Mouse (Mus musculus) right cerebral cortex, postnatal 14 days (tissue): ENCODE results near the gene Pex14.
A peak's percentile ranks its signal among the peaks of the same experiment; 100 is the strongest.

Experiments used
- DNase-seq: peaks from one replicate; pipeline ENCODE4 v3.0.0; 2022

The Pex14 gene

DNA sequence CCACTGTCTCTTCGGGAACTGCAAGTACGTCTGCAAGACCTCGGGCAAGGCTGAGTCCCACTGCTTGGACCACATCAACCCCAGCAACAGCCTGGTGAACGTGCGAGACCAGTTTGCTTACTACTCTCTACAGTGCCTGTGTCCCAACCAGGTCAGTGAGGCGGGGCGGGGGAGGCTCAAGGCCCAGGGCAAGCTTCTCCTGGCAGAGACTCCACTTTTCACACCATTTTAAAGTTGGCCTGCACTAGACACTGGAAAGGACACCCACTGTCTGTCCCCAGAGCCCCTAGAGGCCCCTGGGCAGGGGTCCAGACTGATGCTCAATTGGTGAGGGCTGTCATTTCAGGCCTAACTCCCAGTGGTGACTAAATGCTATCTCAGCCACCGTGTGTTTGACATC lies 153.6 kb downstream of the Pex14 start:
- no peak for DNase-seq

DNA sequence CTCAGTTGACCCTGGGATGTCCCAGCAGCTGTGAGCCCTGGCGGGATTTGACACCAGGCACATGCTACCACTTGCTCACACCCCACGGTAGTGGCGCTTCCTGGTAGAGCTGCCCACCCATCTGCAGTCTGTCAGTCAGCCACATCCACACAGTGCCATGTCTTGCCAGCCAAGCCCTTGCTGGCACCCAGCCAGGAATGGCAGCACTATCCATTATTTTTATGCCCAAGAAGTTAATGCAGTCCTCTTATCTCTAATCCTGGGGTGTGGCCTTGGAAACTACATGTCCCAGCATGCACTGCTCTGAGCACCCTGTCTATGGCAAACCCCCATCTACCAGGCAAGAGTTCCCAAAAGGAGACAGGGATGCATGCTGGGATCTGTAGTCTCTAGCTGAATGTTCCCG lies 154.2 kb downstream of the Pex14 start:
- peak; percentile 47 for DNase-seq

DNA sequence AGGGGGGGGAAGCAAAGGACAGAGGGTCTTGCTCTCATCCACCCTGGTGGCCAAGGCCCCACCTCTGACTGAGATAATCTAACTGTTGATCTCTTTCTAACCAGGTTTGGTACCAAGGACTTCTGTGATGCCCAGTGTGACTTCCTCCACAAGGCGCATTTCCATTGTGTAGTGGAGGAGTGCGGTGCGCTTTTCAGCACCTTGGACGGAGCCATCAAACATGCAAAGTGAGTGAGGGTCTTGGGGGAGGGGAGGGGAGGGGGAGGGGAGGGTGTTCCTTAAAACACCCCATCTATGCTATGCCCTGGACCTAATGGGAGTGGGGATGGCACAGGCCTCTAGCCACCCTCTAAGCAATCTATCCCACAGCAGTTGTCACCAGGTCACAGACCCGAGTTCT lies 156.6 kb downstream of the Pex14 start:
- DNase-seq: no peak

DNA sequence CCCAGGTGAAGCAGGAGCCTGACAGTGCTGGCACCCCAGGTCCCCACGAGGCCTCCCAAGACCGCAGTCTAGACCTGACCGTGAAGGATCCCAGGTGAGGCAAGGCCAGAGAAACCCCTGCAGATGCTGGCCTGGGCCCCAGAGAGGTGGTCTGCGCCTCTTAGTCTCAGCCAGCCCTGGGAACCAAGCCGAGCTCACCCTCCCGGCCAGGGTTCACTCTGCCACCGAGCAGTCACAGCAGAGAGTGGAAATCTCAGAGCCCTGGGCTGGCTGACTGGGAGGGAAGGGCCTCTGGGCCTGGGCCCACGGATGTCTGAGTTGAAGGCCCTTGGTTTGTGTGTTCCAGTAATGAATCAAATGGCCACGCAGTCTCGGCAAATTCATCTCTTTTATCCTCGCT lies 158.4 kb downstream of the Pex14 start:
- no peak for DNase-seq

DNA sequence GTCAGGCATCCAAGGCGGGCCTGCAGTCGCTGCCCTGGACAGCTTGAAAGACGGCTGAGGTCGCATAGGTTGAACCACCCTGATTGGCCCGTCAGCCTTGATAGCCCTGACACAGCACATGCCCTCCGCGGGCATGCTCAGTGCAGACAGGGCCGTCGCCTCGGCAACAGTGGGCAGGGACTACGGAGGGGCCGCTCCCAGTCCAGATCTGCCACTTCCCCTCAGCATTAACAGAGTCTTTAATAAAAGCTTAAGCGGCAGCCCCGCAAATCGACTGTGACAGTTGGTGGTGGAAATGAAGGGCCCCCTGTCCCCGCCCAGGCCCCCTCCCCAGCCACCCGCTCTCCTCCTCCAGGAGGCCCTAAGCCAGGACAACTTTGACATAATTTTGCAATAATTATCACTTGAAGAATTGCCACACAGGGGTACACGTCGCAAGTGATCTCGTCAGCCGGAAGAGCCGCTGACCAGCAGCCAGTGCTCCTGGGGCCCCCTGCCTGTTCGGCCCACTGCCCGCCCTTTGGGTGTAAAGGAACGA lies 158.9 kb downstream of the Pex14 start:
- peak; percentile 56 for DNase-seq

DNA sequence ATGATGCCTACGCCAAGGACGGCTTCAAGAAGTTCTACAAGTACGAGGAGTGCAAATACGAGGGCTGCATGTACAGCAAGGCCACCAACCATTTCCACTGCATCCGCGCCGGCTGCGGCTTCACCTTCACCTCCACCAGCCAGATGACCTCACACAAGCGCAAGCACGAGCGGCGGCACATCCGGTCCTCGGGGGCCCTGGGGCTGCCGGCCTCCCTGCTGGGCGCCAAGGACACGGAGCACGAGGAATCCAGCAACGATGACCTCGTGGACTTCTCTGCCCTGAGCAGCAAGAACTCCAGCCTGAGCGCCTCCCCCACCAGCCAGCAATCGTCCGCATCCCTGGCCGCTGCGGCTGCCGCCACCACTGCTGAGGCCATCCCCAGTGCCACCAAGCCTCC lies 161.1 kb downstream of the Pex14 start:
- DNase-seq: no peak

DNA sequence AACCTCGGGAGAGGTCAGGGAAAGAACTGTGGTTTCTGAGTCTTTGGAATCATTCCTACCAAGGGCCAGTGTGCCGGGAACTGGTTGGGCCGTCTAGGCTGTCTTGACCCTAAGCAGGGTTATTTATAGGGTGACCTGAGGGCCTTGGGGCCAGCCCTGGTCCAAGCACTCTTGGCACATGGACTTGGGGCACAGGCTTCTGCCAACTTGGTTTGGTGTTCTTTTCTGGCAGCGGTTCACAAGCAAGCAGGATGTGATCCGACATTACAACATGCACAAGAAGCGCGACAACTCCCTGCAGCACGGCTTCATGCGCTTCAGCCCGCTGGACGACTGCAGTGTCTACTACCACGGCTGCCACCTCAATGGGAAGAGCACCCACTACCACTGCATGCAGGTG lies 162.9 kb downstream of the Pex14 start:
- no peak for DNase-seq

DNA sequence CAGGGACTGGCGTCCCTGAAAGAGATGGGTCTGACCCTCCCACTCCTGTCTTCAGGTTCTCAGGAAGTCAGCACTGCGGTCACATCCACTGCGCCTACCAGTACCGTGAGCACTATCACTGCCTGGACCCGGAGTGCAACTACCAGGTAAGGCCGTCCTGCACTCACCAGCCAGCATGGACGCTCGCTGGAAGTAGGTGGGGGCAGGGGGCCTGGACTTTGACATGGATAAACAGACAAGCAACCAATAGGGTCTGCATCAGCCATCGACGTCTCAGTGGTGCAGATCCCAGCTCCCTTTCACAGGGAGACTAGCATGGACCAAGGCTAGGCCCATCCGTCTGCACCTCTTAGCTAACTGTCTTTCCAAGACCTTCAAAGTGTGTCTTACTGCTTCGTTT lies 163.6 kb downstream of the Pex14 start:
- DNase-seq: no peak

DNA sequence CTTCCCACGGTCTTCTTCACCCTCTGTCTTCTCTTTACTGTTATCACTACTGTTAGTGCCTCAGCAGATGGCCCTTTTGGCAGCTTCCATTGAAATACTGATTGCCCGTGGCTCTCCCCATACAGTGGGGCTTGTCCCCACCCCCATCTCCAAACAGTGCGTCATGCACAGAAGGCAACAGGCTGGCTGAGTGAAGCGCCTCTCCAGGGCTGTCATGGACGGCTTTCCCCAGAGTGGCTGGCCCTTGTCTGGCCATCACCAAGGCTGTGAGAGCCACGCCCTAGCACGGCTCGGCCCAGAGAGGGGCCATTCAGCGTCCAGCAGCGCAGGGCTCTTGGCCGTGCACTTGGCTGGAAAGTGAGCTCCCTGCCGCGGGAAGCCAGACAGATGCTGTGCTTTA lies 164.5 kb downstream of the Pex14 start:
- DNase-seq: no peak

DNA sequence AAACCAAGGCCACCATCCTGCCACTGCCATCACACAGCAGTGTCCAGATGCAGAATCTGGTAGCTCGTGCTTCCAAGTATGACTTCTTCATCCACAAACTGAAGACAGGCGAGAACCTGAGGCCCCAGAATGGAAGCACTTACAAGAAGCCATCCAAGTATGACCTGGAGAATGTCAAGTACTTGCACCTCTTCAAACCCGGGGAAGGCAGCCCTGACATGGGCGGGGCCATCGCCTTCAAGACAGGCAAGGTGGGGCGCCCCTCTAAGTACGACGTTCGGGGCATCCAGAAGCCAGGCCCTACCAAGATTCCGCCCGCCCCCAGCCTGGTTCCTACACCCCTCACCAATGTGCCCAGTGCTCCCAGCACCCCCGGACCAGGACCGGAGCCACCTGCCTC lies 166.6 kb downstream of the Pex14 start:
- DNase-seq: no peak

DNA sequence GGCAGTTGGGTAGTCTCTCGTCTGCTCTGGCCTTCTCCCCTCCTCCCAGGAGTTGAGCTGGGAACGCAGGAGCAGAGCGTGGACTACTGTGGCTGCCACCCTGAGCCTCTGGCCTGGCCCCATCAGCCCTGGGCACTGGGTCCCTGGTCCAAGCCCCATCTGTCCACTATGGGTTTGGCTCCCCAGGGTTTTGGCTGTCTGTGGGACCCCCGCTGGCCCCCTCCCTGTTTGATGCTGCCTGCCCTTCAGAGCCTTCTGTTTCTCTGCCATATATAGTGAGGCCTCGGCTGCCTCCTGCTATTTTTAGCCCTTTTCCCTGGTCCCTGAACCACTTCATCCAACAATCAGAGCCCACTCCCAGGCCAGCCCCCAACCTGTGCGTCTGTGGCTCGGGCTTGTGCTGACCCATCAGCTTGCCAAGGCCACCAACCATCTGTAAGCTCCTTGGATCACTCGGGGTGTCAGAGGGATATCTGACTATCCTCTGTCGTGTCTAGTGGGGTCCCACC lies 168.9 kb downstream of the Pex14 start:
- DNase-seq: no peak

DNA sequence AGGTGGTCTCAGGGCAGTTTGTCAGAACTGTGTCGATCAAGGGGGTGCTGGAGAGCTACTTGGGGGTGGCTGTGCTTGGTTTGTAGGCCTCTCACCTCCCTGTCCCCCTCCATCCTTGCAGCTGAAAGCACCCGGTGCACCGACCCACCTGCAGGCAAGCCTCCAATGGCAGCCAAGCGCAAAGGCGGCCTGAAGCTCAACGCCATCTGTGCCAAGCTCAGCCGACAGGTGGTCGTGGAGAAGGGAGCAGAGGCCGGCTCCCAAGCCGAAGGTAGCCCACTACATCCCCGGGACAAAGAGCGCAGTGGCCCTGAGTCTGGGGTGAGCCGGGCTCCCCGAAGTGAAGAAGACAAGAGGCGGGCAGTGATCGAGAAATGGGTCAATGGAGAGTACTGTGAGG lies 170.8 kb downstream of the Pex14 start:
- no peak for DNase-seq

DNA sequence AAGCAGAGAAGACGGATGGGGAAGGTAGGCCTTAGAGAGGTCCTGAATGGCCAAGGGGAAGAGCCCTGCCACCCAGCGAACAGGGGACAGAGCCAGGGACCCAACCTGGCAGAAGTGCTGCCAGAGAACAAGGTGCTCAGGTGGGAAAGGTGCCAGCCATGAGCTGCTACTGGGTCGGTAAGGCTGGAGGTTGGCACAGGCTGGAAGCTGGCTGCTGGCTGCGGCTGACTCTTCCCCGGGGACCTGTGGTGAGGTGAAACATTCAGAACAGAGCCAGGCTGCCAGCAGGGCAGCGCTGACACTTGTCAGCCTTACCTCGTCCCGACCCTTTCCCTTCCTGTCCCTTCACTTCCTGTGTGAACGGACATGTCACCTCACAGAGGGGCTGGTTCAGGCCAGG lies 171.4 kb downstream of the Pex14 start:
- DNase-seq: no peak

DNA sequence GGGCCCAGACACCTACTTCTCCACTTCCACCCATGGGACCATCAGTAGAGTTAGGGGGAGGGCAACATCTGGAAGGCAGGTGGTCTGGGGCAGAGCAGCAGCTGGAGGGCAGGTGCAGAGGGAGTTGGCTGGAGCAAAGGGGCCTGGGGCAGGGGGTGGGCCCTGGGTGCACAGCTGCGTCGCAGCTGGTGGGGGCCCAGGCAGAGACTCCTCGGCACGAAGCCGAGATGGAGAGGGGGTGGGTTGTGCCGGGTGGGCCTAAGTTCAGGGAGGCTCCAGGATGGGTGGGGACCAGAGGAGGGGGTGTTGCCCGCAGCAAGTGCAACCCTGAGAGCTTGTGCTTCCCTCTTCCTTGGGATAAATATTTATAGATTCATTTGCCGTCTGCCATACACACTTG lies 173.2 kb downstream of the Pex14 start:
- DNase-seq: no peak

DNA sequence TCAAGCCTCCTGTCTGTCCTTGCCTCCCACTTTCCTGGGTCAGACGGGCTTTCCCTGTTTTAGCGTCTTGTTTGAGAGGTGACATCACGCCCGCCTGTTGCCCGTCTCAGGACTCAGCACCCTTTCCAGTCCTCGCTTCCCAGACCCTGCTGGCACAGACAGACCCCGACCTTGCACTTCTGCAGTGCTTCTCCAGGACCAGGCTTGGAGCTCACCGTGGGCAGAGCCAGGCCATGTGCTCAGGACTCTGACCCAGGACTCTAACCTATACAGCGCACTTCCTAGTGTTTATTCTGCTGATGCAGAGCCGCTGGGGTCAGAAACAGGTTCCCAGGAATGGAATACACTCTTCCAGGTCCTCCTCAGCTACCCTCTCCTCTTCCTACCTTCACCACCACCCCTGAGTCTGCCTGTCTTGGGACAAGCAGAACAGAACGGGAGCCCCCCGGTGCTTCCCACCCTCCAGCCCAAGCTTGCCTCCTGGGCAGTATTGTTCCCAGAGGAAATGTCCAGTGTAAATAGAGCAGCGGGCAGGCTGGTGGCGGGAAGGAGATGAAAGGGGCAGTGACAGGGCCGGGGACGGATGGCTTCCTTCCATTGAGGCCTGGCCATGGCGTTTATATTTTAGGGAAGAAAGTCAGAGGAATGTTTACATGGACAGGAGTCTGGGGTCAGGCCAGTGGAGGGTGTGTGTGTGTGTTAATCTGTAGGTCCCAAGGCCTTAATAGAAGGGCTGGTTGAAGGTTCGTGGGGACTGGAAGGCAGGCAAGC lies 173.9 kb downstream of the Pex14 start:
- DNase-seq: no peak

DNA sequence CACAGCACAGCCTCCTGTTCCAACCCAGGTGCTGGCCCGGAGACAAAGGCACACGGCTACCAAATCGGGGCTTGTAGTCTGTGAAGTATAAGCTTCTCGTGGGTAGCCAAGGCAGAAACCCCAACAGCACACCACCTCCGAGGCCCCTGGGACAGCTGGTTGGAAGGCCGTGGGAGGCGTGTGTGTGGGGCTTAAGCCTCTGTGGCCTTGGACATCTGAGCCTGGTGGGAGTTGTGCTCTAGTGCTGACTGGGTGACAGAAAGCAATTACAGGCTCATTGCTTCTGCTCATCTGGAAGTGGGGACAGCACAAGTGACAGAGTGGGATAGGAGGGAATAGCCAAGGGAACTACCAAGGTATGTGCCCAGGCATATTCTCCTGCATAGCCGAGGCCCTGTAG lies 175.7 kb downstream of the Pex14 start:
- no peak for DNase-seq

DNA sequence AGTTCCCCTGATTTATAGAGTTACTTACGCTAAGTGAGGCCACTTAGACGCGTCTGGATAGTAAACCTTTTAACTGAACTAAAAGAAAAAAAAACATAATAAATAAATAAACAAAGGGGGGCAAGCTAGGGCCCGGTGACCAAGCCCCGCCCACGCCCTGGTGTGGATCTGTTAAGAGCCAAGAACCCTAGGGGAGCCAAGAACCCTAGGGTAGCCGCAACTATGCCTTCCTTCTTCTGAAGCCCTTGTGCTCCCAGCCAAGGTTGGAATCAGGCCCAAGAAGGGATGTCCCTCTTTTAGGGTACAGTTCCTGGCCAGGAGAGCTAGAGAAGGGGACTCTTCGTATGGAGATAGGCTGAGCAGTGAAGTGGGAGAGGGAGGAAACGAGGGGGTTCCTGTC lies 176.3 kb downstream of the Pex14 start:
- DNase-seq: no peak

DNA sequence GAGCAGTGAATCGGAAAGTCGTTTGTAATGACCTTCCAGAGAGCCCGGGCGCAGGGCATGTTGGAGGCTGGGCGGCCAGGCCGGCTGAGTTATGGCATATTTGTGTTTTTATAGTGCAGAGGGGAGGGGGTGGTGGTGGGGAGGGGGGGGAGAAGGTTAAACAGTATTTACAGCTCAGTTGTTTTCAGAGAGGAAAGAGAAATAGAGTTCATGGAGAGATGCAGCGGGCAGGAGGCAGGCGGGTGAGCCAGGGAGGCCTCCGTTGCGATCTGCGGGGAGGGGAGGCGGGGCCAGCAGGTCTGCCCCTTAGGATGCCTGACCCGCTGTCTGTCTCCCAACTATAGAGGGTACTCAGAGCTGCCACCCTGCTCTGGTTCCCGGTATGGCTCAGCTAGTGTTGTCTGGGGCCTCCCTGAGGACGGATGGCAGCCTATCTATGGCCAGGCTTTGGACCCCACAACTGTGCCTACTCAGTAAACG lies 177.4 kb downstream of the Pex14 start:
- DNase-seq: no peak

DNA sequence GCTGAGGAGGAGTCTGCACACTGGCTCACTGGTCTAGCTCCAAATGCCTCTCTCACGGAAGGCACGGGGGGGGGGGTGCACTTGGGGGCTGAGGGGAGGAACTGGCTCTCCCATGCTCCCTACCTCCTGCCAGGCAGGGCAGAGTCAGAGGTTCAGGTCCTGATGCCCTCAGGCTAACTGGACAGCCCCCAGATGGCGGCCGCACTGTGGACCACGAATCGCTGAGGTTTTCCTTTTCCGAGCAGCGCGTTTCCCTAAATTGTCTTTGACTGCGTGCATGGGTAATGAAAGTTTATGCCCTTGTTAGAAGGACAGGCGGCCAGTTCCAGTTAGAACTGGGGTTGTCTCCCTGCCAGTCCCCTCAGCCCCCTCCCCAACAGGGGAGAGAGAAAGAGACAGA lies 179.1 kb downstream of the Pex14 start:
- no peak for DNase-seq

DNA sequence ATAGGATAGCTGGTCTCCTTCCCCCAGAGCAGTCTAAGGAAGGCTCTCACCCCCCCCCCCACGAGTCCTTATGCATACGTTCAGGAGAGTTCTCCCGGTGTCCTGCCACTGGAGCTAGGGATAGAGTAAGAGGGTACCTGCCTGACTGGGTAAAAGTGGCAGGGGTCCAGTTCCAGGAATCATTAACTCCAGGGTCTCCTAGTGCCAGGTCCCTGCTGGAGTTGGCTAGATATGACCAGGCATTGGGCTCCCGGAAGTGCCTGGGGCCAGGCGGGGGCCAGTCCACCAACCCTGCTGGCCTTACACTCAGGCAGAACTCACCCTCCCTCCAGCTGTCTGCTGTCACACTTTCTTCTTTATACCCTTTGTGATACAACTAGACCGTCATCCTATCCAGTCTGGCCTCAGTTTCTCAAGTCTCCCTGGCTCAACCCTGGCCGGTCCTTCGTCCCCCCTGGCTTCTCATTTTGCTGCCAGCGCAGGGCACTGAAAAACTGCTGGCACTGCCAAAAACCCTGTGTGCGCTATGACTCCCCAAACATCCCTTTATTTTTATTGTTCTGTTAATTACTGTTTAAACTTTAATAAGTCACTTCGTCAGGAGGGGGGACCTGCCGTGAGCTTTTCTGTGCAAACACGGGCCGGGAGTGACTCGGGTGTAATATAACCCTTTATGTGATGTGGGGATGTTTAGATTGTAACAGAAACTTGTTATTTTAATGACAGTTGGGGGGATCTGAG lies 180.8 kb downstream of the Pex14 start:
- no peak for DNase-seq

DNA sequence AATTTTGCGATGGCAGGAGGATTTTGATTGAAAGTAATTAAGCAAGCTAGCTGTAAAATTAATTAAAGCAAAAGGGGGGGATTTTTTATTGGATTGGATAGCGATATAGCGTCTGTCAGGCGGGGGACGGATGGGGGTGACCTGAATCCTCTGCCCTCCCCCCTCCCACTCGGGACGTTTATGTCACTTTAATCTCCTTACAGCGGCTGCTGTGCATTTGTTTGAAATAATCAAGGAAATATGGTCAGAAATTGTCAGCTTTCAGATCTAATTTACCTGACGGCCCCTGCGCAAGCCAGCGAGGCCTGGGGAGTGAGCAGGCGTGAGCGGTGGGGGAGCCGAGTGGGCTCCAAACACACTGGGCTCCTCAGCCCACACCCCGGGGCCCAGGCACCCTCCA lies 183.8 kb downstream of the Pex14 start:
- no peak for DNase-seq

DNA sequence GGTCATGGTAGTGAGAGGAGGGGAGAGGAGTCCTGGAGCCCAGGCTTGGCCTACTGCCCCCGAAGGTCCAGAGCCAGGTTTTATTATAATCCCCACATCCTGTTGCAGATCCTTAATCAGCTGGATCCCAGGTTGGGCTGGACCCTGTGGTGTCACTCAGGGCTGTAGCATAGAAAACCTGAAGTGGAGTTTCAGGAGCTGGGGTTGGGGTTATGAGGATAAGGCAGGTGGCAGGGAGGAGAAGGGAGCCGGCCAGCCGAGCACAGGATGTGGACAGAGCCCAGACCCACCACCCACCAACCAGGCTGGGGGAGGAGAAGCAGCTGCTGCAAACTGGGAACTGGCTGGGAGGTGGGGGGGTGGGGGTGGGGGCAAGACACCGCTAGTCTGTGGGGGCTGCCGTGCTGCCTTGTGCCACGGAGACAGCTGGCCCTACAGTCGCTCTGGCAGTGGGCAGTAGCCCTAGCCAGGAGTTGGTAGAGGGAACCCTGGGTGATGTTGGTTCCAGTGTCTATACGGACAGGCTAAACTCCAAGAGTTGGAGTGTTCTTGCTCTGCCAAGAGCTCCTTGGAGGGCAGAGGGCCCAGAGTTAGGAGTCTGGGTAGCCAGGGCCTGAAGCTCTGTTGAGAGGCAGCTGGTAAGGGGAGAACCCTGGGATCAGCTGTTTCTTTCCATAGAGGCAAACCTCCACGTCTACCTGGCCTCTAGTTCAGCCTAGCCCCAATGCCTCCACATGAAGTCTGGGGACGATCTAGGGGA lies 184.6 kb downstream of the Pex14 start:
- DNase-seq: no peak
